Mouse (Mus musculus) 3T3-L1 (cell line): ENCODE measurements around the gene Gm8765.
"Not testable (repeated sequence)": the region's sequence is repeated elsewhere in the genome, so short reads cannot be mapped to it uniquely, and the experiment has no call there.

ENCODE experiments used
- DNase-seq: peaks from one replicate; pipeline ENCODE4 v3.0.0-alpha.2; 2015; ENCODE audit warnings: low read depth, low spot score

Gm8765 gene

DNA sequence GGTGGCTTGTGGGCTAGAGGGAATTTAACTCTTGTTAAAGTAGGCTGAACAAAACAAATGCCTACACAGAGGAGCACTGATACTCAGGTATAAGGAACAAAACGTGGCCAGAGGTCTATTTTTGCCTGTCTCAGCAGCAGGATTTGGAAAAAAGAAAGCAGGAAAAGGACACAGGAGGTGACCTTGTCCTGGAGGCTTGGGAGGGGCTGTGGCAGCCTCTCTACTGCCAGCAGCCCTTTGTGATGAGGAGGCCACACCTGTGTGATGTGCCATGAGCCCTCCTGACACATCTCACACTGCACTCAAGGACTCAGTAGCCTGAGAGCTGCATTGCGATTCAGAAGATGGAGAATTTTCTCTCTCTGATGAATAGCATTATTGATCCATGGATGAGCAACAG, at the start of gene Gm8765:
Gene Gm8765 (plus strand): TSS at position 301 of the 400 bp plus-strand sequence.
- DNase-seq: not testable (repeated sequence)

DNA sequence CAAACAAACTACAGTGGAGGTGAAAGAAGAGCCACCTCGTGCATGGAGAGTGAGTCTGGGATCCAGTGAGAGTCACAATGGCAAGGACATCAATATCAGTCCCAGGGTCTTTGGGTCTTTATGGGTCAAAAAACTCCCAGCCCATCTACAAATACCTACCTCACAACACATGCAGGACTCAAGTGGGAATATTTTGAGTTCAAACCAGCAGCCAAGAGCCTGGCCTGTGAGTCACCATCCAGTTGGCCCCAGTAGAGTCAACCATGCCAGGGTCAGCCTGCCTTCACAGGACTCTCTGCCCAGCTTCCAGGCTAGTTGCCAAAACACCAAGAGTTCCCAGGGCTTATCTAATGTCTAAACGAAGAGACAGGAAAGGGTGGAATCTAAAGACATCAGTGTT, 49.3 kb upstream of the Gm8765 start:
- DNase-seq: not testable (repeated sequence)

DNA sequence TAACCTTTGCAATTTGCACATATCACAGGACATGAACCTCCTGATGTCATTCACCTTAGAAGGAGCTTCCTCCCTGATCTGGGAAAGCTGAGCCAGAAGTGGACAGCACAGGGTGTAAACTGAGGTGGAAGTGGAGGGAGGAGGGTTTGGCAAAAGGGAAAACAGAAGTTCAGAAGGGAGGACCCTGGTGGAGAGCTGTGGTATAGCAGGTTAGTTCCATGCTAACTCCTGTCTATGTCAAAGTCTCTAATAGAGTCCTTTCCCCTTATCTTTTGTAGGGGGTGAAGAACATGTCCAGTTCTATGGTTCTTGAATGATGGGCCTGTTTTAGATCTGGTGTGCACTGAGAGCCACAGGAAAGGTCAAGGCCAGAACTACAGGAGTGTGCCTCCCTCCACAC, 52.2 kb downstream of the Gm8765 start:
- DNase-seq: not testable (repeated sequence)

GRCm38 (mm10) chr13:50751732-50752131, 53.6 kb downstream of the Gm8765 start:
- DNase-seq: no peak

GRCm38 (mm10) chr13:50752961-50753360, 54.8 kb downstream of the Gm8765 start:
- DNase-seq: not testable (repeated sequence)
